Mouse (Mus musculus): ENCODE measurements around the gene Dcps.

Dcps gene

DNA sequence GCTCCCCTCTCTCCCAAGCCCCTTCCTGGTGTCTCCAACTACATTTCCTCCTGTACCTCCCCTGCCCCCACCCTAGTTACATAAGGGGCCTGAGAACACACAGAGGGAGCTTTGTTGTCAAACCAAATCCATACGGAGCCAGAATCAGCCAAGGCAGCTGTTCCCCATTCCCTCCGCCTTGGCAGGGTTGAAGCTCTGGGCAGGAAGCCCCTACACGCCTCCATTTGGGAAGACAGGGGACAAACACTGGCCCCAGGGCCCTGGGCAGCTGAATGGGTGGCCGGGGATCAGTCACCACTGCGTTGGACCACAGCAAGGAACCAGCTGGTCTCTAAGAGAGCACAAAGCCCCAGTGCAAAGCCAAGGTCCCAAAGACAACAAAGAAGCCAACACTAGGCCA lies 66.9 kb downstream of the Dcps start:
- DNase-seq (ENCODE audit: low spot score in 2 of 2): peak; percentile 37 to 57

DNA sequence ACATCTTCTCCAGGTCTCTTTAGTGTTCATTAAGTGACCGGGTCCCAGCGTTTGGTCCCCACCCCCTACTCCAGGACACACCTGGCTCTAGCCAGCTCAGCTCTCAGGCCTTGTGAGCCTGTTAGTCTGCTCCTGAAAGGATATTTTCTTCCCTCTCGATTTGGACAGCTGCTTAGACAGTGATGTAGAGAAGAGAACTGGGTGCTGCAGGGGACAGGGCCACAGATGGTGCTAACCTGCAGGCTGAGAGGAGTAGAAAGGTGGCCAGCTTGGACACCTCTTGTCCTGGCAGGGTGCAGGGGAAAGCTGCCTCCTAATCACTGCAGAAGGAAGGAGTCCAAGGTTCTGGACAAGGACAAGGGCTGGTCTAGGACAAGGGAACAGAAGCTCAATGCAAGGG lies 67.8 kb downstream of the Dcps start:
- DNase-seq (ENCODE audit: low spot score in 2 of 2): no peak

DNA sequence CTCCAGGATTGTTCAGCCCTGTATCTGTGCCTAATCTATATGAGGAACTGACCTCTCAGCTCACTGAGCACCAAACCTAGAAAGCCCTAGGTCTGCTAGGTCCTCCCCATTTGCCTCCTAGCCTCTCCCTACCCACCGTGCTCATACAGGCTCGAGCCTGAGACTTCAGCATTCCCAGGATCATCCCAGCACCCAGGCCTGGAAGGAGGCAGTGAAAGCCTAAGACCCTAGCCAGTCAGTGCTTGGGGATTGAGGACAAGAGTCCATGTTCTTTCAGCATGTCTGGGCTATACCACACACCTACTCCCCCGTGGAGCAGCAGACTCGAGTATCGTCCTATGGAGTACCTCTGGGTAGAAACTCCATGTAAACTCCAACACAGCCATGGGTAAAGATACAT lies 68.5 kb downstream of the Dcps start:
- DNase-seq (ENCODE audit: low spot score in 2 of 2): no peak

DNA sequence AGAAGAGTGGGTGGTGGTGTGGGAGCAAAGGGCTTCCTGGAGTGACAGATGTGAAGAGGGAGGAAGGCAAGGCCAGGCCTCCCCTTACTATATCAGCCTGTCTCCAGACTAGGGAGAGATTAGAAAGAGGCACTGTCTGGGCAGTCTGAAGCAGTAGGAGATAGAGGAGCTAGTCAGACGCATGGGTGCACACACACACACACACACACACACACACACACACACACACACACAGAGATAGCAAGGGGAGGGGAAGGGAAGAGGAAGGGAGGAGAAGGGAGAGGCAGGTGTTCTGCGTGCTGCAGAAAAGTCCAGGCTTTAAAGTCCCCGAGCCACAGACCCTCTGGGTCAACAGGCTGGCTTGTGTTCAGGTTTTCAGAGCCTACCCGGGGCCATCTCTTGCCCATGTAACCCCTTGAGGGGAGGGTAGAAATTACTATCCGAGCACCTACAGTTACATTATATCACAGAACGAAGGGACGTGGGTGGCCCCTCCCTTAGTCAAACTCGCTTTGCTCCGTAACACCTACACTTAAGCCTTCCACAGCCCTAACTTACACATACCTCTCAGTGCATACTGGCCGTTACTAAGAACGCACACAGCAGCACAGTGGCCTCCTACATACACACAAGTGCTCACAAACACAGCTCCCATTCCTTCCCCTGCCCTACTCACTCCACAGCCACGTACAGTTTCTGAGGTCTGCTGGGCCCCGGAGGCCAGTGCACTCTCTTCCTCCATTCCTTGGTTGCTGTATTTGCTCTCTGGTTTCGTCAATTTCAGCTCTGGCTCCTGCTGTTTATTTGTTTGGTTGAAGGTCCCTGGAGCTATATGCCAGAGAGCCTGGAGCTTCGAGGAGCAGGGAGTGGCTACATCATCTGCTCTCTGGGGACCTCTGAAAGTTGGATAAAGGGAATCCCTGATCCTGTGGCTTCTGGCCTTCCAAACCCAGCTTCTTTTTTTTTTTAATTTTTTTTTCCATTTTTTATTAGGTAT lies 69.7 kb downstream of the Dcps start:
- DNase-seq (ENCODE audit: low spot score in 2 of 2): peak in 1 of 2 experiments; percentile 3

DNA sequence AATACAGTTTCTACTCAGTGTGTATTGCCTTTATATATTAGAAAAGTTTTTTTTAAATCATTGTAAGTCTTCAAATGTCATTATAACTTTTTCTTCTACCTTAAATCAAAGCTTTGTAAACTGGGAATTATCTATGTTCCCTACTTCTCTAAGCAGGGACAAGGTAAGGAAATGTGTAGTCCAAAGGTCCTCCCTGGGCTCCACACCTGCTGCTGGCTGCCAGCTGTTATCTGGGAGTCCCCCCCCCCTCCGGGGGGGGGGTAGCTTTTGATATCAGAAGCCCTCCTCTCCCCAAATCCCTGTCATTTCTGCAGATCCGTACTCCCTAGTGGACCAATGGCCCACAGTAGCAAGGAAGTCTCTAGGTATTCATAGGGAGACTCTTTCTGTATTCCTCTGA lies 70.4 kb downstream of the Dcps start:
- no peak for DNase-seq (ENCODE audit: low spot score in 2 of 2)

DNA sequence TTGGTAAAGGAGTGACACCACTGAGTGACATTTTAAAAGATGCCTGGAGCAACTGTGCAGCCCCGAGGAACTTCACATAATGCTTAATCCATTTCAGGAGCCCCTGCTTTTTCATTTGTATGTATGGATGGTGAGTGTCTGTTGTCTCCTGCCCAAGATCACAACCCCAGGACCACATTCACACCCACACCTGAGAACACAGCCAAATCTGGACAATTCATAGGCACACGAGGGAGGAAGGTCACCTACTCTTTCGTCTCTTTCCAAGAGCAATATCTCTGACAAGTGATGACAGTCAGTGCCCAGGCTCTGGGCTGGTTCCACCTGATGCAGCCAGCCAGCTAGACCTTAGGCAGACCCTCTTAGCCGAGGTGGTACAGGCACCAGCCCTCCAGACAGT lies 71.2 kb downstream of the Dcps start:
- peak in 1 of 2 experiments; percentile 4 for DNase-seq (ENCODE audit: low spot score in 2 of 2)

DNA sequence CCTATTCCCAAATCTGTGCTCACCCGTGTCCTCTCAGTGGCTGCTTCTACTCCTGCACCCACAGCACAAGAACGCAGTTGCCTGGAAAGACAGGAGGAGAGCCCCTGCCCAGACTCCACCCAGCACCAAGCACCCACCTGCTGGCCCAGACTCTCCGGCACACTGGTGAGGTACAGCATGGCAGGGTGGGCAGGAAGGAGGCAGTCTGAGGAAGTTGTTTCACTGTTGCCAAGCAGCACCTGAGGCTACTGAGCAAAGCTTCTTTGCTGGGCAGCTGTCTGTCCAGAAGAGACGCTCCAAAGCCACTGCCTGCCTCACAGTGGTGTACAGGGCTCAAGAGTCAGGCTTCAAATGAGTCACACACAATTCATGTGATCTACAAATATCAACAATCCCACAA lies 77.1 kb downstream of the Dcps start:
- DNase-seq (ENCODE audit: low spot score in 2 of 2): no peak

DNA sequence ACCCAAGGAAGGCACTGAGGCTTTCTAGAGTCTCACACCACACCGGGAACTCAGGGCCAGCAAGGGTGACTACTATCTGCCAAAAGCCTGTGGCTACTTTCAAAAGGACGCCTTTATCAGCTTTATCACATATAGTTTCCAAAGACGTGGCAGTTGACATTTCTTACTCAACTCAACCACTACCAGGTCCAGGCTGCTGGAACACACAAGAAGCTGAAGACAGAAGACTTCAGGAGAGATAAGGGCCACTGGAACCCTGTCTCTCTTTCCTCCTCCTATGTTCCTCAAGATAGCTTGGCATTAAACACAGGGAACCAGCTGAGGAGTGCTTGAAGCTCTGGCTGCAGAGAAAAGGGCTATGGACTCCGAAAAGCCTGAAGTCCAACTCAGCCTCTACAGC lies 78.0 kb downstream of the Dcps start:
- no peak for DNase-seq (ENCODE audit: low spot score in 2 of 2)

DNA sequence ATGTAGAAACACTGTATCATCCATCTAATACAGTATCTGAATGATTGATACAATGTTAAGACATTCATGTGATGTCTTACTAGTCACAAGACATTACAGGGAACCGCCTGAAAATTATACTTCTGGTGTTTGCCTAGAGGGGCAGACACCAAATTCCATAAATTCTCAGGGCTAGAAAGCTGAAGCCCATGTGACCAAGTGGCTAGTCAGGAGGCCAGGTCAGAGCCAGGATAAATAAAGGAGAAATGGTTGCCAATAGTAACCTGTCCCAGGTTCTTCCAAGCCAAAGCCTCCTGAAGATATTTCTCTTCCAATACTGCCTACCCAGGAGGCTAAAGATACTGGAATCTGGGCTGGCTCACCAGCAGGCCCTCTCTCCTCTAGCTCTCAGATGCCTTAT lies 80.1 kb downstream of the Dcps start:
- no peak for DNase-seq (ENCODE audit: low spot score in 2 of 2)

DNA sequence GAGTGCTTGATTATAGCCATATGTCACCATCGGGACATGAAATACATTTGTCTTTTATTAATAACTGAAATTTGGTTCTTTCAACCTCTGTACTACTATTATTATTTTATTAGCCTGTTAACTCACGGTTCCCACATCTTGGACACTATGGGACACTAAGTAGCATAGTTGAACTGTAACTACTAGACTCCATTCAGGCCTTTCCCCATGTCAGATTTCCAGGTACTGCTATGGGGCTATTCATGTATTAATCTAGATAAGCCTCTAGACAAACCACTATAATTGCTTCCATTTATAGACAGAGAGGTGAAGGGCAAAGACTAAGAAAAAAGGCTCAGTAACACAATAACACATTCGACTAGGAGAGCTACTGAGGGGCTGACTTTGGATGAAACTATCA lies 82.5 kb downstream of the Dcps start:
- no peak for DNase-seq (ENCODE audit: low spot score in 2 of 2)

DNA sequence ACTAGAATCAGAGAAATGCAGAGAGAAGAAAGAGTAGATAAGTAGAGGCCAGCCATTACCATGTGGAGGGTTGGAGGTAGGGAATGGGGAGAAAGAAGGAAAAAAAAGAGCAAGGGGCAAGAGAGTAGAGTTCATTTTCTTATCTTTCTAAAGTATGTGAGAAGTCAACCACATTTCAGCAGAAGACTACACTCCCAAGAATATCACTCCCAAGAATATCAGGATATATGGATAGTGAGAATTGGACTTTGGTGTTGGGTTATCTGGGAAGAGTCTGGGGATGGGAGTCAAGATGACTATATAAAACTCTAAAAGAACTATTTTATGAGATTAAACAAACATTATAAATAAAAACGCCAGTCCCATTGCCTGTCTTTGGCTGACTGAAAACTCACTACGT lies 83.0 kb downstream of the Dcps start:
- no peak for DNase-seq (ENCODE audit: low spot score in 2 of 2)

Measured in frontal cortex, postnatal 25 days (tissue).